Mouse (Mus musculus) limb, embryonic 14.5 days (tissue): ENCODE measurements around the gene Zfp36l1. TPM values are rescaled to one million over a fixed set of nuclear protein-coding genes. Genes with fewer than 3 reads are reported as not detected.

Source experiments
- ATAC-seq: fragments of 200-750 bp; cut with Nextera tagmentation; 2 replicates; pipeline ENCODE4 v1.8.0; 2017; ENCODE audit warnings: low read depth, moderate number of reproducible peaks, moderate TSS enrichment; ENCODE audit not compliant: low FRiP score
- DNase-seq: peaks from one replicate; pipeline ENCODE4 v3.0.0-alpha.2; 2015; ENCODE audit warnings: low spot score
- H3K27ac ChIP-seq: fragments of 300-500 bp; sonication (generic); replicated peaks from 2 replicates; pipeline ENCODE4 v1.5.1; 2014; ENCODE audit warnings: low read depth, mild to moderate bottlenecking, low read length, moderate library complexity, mixed read lengths
- H3K27me3 ChIP-seq: fragments of 300-500 bp; sonication (generic); 2 replicates; pipeline ENCODE4 v1.6.1; 2014; ENCODE audit warnings: low read length, mixed read lengths; ENCODE audit not compliant: control insufficient read depth, insufficient read depth
- H3K36me3 ChIP-seq: fragments of 300-500 bp; sonication (generic); 2 replicates; pipeline ENCODE4 v1.6.1; 2014; ENCODE audit warnings: mild to moderate bottlenecking, low read length, moderate library complexity, mixed read lengths; ENCODE audit not compliant: control insufficient read depth, insufficient read depth
- H3K4me1 ChIP-seq: fragments of 300-500 bp; sonication (generic); 2 replicates; pipeline ENCODE4 v1.6.1; 2014; ENCODE audit warnings: antibody characterized with exemption, low read length, mixed read lengths; ENCODE audit not compliant: control insufficient read depth, insufficient read depth
- H3K4me2 ChIP-seq: fragments of 300-500 bp; sonication (generic); replicated peaks from 2 replicates; pipeline ENCODE4 v1.6.1; 2014; ENCODE audit warnings: low read depth, mild to moderate bottlenecking, low read length, moderate library complexity; ENCODE audit not compliant: severe bottlenecking
- H3K4me3 ChIP-seq: fragments of 300-500 bp; sonication (generic); replicated peaks from 2 replicates; pipeline ENCODE4 v1.5.1; 2014; ENCODE audit warnings: low read length
- H3K9ac ChIP-seq: fragments of 300-500 bp; sonication (generic); 2 replicates; pipeline ENCODE4 v1.6.1; 2014; ENCODE audit warnings: mild to moderate bottlenecking, low read depth, low read length, moderate library complexity; ENCODE audit not compliant: severe bottlenecking
- H3K9me3 ChIP-seq: fragments of 300-500 bp; sonication (generic); 2 replicates; pipeline ENCODE4 v1.6.1; 2016; ENCODE audit warnings: low read length; ENCODE audit not compliant: control insufficient read depth
- POLR2A ChIP-seq: fragments of 200-500 bp; IDR thresholded peaks from 2 replicates; pipeline ENCODE4 v1.8.0; 2012; ENCODE audit warnings: inconsistent platforms, mild to moderate bottlenecking, moderate library complexity, borderline replicate concordance; ENCODE audit not compliant: insufficient read depth, insufficient read length; ENCODE audit errors: extremely low read depth
- WGBS: fragments of 180-500 bp; shearing (Covaris S2); extraction: QIAGEN DNeasy Blood & Tissue Kit; methylation state at CpG from one replicate; pipeline ENCODE4 v1.1.7; 2014; 5-methylcytosine and 5-hydroxymethylcytosine counted together
- polyA plus RNA-seq, 2 experiments: library from polyadenylated mRNA; depleted of rRNA in 1 of 2; stranded (reverse) in 1 of 2; unstranded in 1 of 2; fragments of >200 nt; fragmentation: Nextera tagmentation in 1 of 2; extraction: Ambion mirVana in 1 of 2; gene quantifications; 2 replicates each; pipeline versions ENCODE4 v1.2.1 to v1.2.3; 2012 to 2014

The Zfp36l1 gene
- polyA plus RNA-seq, 2 experiments: 195 to 245 TPM

GRCm38 (mm10) chr12:80106896-80107667 is 5.7 kb downstream of the Zfp36l1 start:
- Histone ChIP-seq H3K27me3 (no peaks in the 10 kb centered on the region), H3K4me3 (no peak overlapping the region), H3K9ac (no peak overlapping the region), H3K4me2 (no peak overlapping the region), H3K4me1 (0 out of 2 replicates have a peak, but pooled peaks cover 4% of the 10 kb centered on the region), H3K36me3 (peaks cover 39% of the 10 kb centered on the region), H3K9me3 (no peaks in the 10 kb centered on the region), H3K27ac (no peak overlapping the region)
- ATAC-seq: 0 out of 2 replicates have a peak, but pooled peaks have one; percentile 0
- TF ChIP-seq POLR2A: 0 out of 2 replicates have a peak, but pooled peaks have one; percentile 15
- WGBS: 93% methylated on average over 3 of the region's 3 CpGs
- no peak for DNase-seq

GRCm38 (mm10) chr12:80106138-80106895 is 6.5 kb downstream of the Zfp36l1 start:
- Histone ChIP-seq H3K27me3 (no peaks in the 10 kb centered on the region), H3K4me2 (no peak overlapping the region), H3K27ac (no peak overlapping the region), H3K9ac (no peak overlapping the region), H3K4me1 (0 out of 2 replicates have a peak, but pooled peaks cover 4% of the 10 kb centered on the region), H3K9me3 (no peaks in the 10 kb centered on the region), H3K36me3 (peaks cover 36% of the 10 kb centered on the region), H3K4me3 (no peak overlapping the region)
- 76% methylated on average over 4 of the region's 4 CpGs for WGBS
- TF ChIP-seq POLR2A: no peak
- DNase-seq: no peak
- ATAC-seq: 0 out of 2 replicates have a peak, but pooled peaks have one; percentile 1

- peaks cover 13% of the 10 kb centered on the region; the same call in 1 of the 2 replicates for H3K4me1 ChIP-seq
- no peaks in the 10 kb centered on the region for H3K9me3 ChIP-seq
- no peak for TF ChIP-seq POLR2A
- H3K27me3 ChIP-seq: no peaks in the 10 kb centered on the region
- DNase-seq (no peak), ATAC-seq (no peak)
- 36% methylated on average over 4 of the region's 5 CpGs for WGBS
- no peak overlapping the region for H3K9ac ChIP-seq
- peaks cover 11% of the 10 kb centered on the region for H3K36me3 ChIP-seq
- no peak overlapping the region for H3K4me2 ChIP-seq
- H3K4me3 ChIP-seq: no peak overlapping the region
- H3K27ac ChIP-seq: no peak overlapping the region
Measured at GRCm38 (mm10) chr12:80103521-80103973, 9.3 kb downstream of the Zfp36l1 start.

- no peaks in the 10 kb centered on the region for H3K9me3 ChIP-seq
- no peak overlapping the region for H3K9ac ChIP-seq
- 40% methylated on average over 4 of the region's 4 CpGs for WGBS
- DNase-seq (no peak), ATAC-seq (no peak)
- H3K4me1 ChIP-seq: peaks cover 13% of the 10 kb centered on the region; the same call in 1 of the 2 replicates
- no peak overlapping the region for H3K27ac ChIP-seq
- H3K27me3 ChIP-seq: no peaks in the 10 kb centered on the region
- no peak overlapping the region for H3K4me3 ChIP-seq
- no peak overlapping the region for H3K4me2 ChIP-seq
- no peak for TF ChIP-seq POLR2A
- H3K36me3 ChIP-seq: peaks cover 11% of the 10 kb centered on the region
Measured at GRCm38 (mm10) chr12:80103089-80103488, 9.7 kb downstream of the Zfp36l1 start.

GRCm38 (mm10) chr12:80098825-80099224 is 14.0 kb downstream of the Zfp36l1 start:
- no peaks in the 10 kb centered on the region for H3K27me3 ChIP-seq
- no peak overlapping the region for H3K9ac ChIP-seq
- TF ChIP-seq POLR2A: no peak
- H3K36me3 ChIP-seq: no peaks in the 10 kb centered on the region
- WGBS: 88% methylated on average over 1 of the region's 1 CpGs
- H3K4me1 ChIP-seq: peaks cover 13% of the 10 kb centered on the region; the same call in 1 of the 2 replicates
- H3K9me3 ChIP-seq: no peaks in the 10 kb centered on the region
- ATAC-seq: no peak
- no peak overlapping the region for H3K27ac ChIP-seq
- H3K4me2 ChIP-seq: no peak overlapping the region
- no peak overlapping the region for H3K4me3 ChIP-seq
- no peak for DNase-seq
